Mouse (Mus musculus) adrenal gland (tissue): ENCODE data around the gene Plekha1.

Experiments
- intact Hi-C: fragments of 180-260 bp; cut with DNase I; formaldehyde crosslinking; loops from one replicate; pipeline ENCODE4 v1.15.1; 2025

Plekha1 gene

DNA sequence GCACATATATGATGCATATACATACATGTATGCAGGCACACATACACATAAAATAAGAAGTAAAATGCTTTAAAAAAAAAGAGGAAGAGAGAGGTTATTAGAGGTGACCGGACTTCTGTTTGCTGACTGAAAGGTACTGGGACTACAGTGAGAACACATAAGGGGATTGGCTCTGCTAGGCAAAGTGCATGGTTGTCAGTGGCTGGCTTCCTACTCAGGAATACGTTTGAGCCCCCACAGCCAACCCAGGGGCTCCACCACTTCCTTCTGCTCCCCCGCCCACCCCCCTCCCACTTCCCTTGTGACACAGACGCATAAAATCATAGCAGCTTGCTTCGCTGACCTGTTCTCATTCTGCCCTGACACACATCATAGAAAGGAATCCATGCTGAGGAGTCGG lies 7.6 kb upstream of the Plekha1 start:
- intact Hi-C loops, result no loop called here

DNA sequence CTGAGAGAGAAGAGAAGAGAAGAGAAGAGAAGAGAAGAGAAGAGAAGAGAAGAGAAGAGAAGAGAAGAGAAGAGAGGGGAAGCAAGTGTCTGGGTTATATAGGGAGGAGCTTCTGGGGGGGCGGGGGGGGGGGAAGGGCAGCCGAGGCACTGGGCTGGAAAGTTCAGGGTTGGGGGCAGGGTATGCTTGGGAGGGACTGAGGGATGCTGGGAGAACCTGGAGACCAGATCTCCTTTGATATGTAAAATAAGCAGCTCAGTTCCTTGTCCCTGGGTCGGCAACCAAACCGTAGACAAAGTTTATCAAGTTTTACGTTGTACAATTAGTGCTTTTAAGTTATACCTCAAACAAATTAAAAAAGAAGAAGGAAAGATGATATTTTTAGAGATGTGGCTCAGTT lies 5.6 kb upstream of the Plekha1 start:
- intact Hi-C loops, result no loop called here

DNA sequence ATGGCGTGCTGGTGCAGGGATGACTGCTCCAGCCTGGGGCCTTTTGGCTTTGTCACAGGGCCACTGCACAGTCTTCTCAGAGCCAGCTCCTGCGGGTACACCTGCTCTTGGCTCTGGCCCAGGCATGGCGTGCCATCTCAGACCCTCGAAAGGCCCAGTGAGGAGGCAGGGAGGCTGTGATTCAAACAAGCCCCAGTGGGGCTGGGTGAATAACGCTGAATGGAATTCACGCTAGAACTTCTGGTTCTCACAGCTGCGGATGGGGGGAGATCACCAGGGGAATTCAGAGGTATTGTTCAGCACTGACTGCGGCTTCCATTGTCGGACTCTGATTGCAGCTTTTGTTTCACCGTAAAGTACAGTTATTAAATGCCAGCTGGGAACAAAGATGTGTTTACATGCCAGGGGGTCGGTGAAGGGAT lies 4.8 kb upstream of the Plekha1 start:
- intact Hi-C loops, result no loop called here

DNA sequence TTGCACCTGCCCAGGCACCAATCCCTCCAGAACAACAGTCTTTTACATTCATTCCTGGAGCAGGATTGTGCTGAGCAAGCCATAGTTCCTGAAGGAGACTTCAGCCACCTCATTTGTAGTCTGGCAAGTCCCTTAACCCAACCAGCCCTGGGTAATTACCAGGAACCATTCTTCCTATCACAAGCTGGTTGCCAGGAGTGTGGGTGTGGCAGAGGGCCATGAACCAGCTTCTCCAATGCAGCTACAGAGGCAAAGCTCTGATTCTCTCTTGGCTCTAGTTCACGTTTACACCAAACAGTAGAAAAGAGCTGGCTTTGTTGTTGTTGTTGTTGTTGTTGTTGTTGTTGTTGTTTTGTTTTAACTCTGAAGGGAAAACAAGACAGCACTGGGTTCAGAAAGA lies 3.1 kb upstream of the Plekha1 start:
- intact Hi-C loops, result no loop called here

DNA sequence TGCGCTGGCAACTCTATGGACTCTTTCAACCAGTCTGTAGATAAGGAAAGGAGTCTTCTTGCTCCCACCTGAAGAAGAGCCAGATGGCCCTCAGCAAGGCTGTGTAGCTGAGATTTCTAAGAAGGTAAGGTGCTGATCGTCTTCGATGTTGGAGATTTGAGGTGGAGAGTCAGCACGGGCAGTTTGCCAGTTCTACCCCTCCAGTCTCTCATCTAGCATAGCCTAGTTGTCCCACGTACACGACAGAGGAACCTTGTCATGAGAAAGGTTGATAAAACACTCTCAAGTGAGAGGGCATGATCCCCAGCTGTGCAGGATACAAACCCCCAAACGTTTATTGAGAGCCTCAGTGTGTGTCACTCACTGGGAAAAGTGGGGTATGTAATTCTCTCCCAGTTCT lies 845 bp upstream of the Plekha1 start:
- intact Hi-C loops, result no loop called here

DNA sequence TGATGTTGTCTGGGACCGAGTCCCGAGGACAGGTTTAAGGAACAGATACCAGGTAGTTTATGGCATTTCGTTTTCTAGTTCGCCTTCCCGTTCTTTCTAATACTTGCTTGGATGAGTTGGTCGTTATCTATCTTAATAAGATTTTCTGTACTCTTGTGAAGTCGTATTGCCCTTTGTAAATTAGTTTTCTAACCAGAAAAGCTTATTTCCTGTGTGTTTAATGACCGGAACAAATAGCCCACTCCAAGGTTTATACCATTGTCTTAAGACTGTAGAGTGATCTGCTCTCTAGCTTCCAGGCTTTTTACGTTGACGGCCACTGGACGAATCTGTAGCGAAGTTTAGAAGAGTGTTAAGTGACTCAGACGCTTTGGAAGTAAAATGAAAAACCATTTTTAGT lies 1.1 kb downstream of the Plekha1 start:
- intact Hi-C loops, result no loop called here

DNA sequence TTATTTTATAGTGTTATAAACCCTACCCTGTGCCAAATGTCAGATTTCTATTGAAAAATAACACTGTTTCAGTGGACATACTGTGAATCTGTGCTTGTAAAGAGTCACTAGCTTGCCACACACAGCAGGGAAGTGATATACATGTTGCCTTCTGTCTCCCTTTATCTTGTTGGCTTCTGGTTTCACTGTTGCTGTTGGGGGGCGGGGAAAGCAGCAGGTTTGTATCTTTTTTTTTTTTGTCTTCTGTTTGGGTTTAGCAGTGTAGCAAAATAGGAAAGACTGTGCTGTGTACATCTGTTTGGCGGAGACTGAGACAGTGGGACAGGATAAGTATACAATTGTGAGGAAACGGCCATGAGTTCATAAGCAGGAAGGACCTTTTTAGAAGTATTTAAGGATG lies 1.7 kb downstream of the Plekha1 start:
- intact Hi-C loops, result no loop called here

DNA sequence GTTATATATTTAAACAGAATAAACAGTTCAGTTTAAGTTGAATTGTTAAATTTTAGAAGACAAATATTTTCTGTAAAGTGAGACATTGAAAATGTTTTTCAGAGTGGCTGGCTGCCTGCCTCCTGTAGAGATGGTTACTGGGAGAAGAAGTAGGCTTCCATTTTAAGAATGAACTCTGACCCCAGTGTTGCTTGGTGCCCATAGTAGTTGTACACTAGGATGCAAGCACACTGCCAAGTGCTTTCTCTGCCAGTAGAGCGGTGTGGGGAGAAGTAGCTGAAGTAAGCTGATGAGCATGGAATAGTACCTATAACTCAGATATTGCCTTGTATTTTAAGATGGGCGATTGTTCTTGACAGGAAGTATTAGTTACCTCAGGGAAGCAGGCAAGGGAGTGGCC lies 18.6 kb downstream of the Plekha1 start:
- intact Hi-C loops, result no loop called here

DNA sequence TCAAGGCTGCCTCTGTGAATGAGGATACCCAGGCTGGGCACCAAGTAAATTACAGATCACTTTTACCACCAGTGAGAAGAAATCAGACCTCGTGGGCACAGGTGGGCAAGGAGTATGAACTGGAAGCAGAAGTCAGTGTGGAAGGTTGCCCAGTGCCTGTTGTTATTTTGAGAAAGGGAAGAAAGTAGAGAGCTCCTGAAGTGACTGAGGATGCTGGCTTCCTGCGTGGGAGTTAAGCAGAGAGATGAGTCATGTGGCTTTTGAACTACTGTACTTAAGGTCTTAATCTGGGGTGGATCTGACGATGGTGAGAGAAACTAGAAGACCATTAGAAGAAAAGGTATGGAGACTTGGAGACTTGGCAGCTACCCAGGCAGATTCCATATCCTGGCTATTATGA lies 20.7 kb downstream of the Plekha1 start:
- intact Hi-C loops, result no loop called here

DNA sequence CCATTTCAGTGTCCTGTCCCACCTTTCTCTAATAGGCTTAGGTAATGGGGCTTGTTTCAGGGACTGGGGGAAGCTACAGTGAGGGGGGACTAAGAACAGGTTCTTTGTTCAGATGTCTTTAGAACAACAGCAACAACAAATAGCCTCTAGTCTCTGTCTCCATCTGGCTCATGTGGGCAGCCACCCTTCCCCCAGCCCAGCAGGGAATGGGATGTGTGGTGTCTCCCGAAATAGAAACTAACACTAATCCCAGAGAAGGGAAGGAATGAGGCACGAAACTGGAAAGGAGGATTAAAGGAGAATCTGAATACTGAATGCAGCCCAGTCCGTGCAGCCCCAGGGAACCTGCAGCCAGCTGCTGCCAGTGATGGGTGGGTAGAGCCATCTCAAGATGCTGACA lies 22.4 kb downstream of the Plekha1 start:
- intact Hi-C loops, result no loop called here

DNA sequence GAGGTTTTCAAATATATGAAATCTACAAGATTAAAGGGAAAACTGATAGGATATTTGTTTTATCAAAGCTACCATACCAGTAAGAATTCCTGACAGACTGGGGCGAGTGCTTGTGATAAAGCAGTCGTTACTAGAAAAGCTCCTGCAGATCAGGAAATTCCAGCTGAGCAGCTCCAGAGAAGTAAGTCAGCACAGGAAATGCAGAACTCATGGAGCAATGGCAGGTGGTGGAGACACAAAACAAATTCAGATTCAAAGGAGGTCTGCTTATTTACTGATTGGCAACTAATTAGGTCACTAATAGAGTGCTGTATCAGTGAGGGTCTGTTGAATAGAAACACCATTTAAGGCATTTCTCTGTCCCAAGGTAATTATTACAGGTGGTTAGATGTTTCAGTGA lies 25.3 kb downstream of the Plekha1 start:
- intact Hi-C loops, result no loop called here

DNA sequence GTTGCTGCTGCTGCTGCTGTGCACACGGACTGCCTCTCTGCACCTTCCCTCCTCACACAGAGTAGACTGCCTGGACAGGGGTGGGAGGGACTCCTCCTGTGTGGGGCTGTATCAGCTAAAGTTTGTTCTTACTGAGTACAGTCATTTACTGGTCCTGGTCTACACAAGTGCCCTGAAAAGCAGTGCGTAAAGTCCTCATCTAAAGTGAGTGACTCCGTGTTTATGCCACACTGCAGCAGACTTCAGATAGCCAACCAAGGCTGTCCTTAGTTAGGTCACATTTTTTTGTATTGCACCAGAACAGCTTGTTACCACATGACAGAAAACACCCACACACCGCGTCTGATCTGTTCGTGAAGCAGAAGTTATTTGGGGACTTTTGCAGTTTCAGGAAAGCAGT lies 27.4 kb downstream of the Plekha1 start:
- intact Hi-C loops, result no loop called here

DNA sequence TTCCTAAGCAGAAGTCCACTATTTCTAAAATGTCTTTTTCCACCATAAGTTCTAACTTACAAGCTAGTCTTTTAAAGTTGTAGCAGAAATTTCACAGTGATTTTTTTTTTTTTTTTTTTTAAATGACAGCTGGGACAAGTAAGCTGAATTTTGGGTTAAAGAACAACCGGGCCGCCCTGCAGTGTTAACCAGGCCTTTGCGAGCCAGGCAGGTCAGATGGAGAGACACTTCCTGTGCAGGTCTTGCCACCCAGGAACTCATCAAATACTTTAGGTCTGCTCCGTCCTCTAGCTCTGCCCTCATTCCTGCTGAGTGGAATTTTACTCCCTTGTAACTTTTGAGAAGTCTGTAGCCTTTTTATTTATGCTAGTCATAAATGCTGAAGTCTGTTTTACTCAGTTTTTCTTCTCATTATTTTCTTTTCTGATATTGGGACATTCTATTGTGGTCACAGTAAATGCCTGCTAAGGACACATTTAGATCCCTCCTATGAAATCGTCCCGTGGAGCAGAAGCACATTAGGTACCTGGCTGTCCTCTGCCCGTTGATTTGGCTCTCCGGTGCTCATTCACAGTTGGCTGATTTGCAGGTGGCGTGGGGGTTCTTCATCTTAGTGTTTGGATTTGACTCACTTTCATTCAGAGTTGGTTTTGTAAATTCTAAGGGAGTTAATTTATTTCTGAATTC lies 29.5 kb downstream of the Plekha1 start:
- intact Hi-C loops, result no loop called here

DNA sequence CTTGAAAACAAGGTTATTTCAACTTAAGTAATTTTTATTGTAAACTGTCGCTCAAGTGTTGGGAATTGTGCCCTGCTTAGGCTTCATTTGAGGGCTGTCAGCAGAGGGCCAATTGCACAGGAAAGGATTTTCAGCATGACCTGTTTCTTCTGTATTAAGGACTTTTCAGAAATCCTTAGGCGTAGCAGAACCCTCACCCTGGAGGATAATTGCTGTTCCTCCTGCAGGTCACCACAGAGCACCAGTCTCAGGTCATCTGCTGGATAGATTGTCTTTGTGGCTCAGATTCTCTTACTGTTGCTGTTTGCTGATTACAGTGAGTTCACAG lies 30.0 kb downstream of the Plekha1 start:
- intact Hi-C loops, result no loop called here

DNA sequence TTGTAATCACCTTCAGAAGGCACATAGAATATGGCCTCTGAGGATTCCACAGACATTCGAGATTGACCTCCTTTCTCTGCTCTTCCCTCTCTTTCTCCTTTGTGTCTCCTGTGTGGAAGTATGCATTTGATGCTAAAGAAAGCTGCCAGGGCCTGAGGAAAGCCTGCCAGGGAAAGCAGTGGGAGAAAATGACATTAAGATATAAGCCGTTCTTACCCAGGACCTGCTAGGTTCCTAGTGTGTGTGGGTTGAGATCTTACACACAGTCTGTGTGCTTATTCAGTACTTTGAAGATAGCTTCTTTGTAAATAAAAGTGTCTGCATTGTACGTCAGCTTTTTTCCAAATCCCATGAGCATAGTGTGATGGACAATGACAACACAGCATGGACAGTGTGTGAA lies 30.5 kb downstream of the Plekha1 start:
- intact Hi-C loops, result no loop called here

DNA sequence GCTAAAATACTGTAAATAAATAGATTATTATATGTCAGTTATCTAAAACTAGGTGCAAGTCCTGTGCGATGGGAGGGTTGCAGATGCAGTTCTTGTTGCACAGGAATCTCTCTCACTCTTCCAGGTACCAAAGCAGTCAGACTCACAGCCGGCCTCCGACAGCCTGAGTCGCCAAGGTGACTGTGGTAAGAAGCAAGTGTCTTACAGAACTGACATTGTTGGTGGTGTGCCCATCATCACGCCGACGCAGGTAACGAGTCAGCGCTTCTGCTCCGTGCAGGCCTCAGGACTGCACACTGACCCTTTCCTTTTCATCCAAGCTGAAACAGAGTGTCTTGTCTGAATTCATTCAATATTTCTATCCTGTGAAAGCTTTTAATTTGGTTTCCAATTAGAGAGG lies 31.6 kb downstream of the Plekha1 start:
- intact Hi-C loops, result no loop called here

DNA sequence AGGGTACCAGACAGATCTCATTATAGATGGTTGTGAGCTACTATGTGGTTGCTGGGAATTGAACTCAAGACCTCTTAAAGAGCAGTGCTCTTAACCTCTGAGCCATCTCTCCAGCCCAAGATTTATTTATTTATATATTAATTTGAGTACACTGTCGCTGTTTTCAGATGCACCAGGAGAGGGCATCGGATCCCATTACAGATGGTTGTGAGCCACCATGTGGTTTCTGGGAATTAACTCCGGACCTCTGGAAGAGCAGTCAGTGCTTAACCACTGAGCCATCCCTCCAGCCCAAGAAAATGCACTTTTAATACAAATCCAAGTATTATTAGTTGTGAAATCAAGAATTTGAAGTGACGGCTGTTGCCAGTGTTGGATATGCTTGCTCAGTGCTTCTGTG lies 32.8 kb downstream of the Plekha1 start:
- intact Hi-C loops, result no loop called here

DNA sequence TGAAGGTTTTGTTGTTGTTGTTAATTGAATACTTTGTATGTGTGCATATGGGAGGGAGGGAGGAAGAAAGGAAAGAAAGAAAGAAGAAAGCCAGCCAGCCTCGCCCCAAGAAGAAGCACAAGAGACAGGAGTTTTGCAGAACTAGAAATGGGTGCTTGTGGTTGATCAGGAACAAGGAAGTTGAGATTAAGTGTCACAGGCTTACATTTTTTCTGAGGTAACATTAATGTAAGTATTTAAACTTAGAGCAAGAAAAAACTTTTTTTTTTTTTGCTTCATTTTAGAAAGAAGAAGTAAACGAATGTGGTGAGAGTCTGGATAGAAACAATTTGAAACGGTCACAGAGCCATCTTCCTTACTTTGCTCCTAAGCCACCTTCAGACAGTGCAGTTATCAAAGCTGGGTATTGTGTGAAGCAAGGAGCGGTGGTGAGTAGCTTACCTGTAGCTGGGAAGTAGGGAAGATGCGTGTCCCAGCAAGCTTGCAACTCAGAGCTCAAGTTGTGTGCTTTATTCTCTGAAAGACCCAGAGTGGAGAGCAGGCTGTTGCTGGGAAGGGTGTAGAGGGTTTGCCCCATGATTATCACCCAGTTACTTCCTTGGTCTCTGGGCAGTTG lies 34.8 kb downstream of the Plekha1 start:
- intact Hi-C loops, result no loop called here

DNA sequence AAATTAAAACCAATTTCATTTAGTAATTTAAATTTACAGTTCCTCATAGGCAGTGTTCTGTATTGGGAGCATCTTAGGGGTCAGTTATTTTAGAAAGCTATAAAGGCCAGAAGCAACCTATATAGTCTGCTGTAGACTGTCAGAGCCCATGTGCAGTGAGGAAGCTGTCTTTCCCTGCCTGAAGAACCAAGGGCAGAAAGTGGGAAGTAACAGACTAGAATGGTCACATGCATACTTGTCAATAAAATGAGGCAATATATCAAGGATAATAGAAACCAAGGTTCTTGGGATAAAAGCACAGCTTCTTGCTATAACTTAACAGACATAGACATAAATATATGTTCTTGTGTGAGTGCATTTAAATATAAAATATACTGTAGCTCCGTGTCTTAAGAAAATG lies 37.4 kb downstream of the Plekha1 start:
- intact Hi-C loops, result no loop called here

DNA sequence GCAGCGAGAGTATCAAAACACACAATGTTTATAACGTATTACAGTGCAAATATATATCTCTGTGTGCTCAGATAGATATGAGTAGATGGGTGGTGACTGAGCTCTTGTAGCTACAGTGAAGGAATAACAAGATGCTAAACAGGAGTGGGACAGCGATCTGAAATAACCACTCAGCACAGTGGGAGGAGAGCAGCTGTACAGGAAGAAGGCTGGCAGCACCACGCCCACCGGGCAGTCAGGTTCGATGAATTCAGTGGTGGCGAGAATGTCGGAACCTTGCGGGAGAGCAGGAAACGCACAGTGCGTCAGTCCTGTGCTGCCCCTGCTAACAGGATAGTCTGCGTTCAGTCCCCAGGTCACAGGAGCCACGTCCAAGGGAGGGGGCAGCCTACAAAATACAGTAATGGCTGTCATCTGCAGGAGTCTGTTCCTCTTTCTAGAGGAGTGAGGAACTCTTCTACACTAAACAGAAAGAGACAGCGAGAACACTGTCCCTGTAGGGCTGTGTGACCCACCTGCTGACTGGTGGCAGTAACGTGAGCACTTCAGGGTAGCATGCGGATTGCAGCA lies 38.0 kb downstream of the Plekha1 start:
- intact Hi-C loops, result no loop called here

DNA sequence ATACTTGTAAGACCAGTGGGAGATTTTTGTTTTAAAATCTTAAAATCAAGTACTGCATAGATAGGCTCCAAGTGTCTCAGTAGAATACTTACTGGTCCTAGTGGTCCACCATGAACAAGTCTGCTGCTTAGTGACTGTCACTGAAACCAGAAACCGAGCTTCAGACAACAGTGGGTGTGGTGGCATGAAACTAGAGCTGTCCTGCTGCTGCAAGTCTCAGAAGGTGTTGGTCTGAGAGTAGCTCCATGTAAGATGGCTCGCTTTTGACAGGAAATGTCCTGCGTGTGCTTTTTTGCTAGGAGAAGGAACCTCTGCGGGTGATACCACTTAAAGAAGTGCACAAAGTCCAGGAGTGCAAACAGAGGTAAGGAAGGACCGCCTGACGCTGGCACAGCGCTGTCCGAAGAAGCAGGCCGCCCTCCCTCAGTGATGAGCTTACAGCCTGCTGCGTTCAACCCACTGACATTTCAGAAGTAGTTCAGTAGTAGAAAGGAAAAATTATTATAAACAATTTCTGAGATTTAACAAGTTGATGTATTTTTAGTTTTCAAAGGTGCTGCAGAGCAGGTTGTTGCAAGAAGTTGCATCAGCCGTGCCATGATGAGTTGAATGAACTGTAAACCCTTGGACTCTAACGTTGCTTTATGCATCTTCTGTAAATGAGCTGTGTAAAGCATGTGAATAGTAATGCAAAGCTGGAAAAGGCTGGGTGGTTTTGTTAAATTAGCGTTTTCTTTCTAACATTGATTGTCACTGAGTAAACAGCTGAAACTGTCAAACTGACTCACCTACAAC lies 39.2 kb downstream of the Plekha1 start:
- intact Hi-C loops, result no loop called here

DNA sequence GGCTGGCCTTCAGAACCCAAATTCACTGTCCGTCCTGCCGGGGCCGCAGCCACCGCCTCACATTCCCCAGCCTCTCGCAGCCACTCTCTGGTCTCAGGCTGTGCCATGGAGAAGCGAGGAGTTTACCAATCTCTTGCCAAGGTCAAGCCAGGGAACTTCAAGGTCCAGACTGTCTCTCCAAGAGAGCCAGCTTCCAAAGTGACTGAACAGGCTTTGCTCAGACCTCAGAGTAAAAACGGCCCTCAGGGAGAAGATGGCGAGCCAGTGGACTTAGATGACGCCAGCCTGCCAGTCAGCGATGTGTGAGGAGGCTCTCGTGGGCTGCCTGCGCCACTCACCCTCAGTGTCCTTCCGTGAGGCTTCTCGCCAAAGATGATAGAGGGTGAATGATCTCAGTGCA lies 45.3 kb downstream of the Plekha1 start:
- intact Hi-C loops, result no loop called here
